Mouse (Mus musculus): ENCODE measurements at regions not wholly inside any gene's neighbourhood (a gene's known extent, or its start where the extent isn't known, plus 50 kb on each side); places are given as distances from the start of the nearest gene placed in this dataset.

DNA sequence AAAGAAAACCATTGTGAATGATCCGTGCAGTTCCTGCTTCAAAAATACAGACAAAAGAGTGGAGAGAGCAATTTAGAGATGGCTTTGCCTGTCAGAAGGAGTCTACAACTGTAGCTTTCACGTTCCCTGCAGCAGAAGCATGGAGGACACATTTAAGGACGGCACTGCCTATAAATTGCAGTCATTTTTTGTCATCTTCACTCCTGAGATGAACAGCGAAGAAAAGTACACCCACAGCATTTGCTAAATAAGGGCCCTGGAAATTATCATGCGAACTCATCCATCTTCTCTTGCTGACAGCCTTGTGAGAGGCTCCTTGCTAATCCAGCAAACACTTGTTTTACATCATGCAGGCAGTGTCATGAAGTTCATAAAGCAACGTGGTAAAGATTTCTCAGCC is 302.5 kb downstream of the Tmsb4x start:
- TF ChIP-seq CTCF (IDR thresholded peaks at IDR 0.05; ENCODE audit: low read depth, low read length) (no peak), POLR2A (IDR thresholded peaks at IDR 0.05; ENCODE audit: borderline replicate concordance, low read depth, low read length) (no peak)

Data from bone marrow macrophage, adult 2 months (primary cell).